Mouse (Mus musculus): ENCODE data around the gene Exoc8. TPM values are rescaled to one million over a fixed set of nuclear protein-coding genes. Genes with fewer than 3 reads are reported as not detected.

The Exoc8 gene
- total RNA-seq, 2 experiments from 2014 or later: 8.9 to 16.1 TPM

- no peak for ATAC-seq (ENCODE audit: poor library complexity, severe bottlenecking)
These were observed 12.8 kb upstream of the Exoc8 start for GRCm38 (mm10) chr8:124910349-124910748.

- ATAC-seq (ENCODE audit: poor library complexity, severe bottlenecking): no peak
These were observed 12.4 kb upstream of the Exoc8 start for GRCm38 (mm10) chr8:124909936-124910335.

- ATAC-seq (ENCODE audit: poor library complexity, severe bottlenecking): no peak
These were observed 8.0 kb upstream of the Exoc8 start for GRCm38 (mm10) chr8:124905482-124905881.

GRCm38 (mm10) chr8:124903198-124903597 is 5.7 kb upstream of the Exoc8 start:
- ATAC-seq (ENCODE audit: poor library complexity, severe bottlenecking): no peak

- no peak for ATAC-seq (ENCODE audit: poor library complexity, severe bottlenecking)
These were observed 873 bp upstream of the Exoc8 start for GRCm38 (mm10) chr8:124898251-124898905.

- ATAC-seq (ENCODE audit: poor library complexity, severe bottlenecking): peak; percentile 68
These were observed 696 bp downstream of the Exoc8 start for GRCm38 (mm10) chr8:124896632-124897385.

GRCm38 (mm10) chr8:124896010-124896631 is 1.4 kb downstream of the Exoc8 start:
- no peak for ATAC-seq (ENCODE audit: poor library complexity, severe bottlenecking)

- ATAC-seq (ENCODE audit: poor library complexity, severe bottlenecking): no peak
These were observed 4.9 kb downstream of the Exoc8 start for GRCm38 (mm10) chr8:124892596-124892995.

GRCm38 (mm10) chr8:124888385-124888784 is 9.1 kb downstream of the Exoc8 start:
- no peak for ATAC-seq (ENCODE audit: poor library complexity, severe bottlenecking)

- ATAC-seq (ENCODE audit: poor library complexity, severe bottlenecking): no peak
These were observed 18.5 kb downstream of the Exoc8 start for GRCm38 (mm10) chr8:124878946-124879526.

GRCm38 (mm10) chr8:124878141-124878540 is 19.4 kb downstream of the Exoc8 start:
- no peak for ATAC-seq (ENCODE audit: poor library complexity, severe bottlenecking)

- no peak for ATAC-seq (ENCODE audit: poor library complexity, severe bottlenecking)
These were observed 24.8 kb downstream of the Exoc8 start for GRCm38 (mm10) chr8:124872690-124873089.

GRCm38 (mm10) chr8:124872081-124872480 is 25.4 kb downstream of the Exoc8 start:
- no peak for ATAC-seq (ENCODE audit: poor library complexity, severe bottlenecking)

GRCm38 (mm10) chr8:124871474-124871873 is 26.0 kb downstream of the Exoc8 start:
- no peak for ATAC-seq (ENCODE audit: poor library complexity, severe bottlenecking)

GRCm38 (mm10) chr8:124869708-124870107 is 27.8 kb downstream of the Exoc8 start:
- ATAC-seq (ENCODE audit: poor library complexity, severe bottlenecking): no peak

GRCm38 (mm10) chr8:124867126-124867525 is 30.4 kb downstream of the Exoc8 start:
- ATAC-seq (ENCODE audit: poor library complexity, severe bottlenecking): no peak

- ATAC-seq (ENCODE audit: poor library complexity, severe bottlenecking): peak; percentile 28
These were observed 30.8 kb downstream of the Exoc8 start for GRCm38 (mm10) chr8:124866669-124867068.

GRCm38 (mm10) chr8:124863729-124864128 is 33.8 kb downstream of the Exoc8 start:
- no peak for ATAC-seq (ENCODE audit: poor library complexity, severe bottlenecking)

- ATAC-seq (ENCODE audit: poor library complexity, severe bottlenecking): peak; percentile 10
These were observed 34.3 kb downstream of the Exoc8 start for GRCm38 (mm10) chr8:124863163-124863677.

- peak; percentile 78 for ATAC-seq (ENCODE audit: poor library complexity, severe bottlenecking)
These were observed 35.0 kb downstream of the Exoc8 start, which contains the start of the genes Gnpat and 2810004N23Rik for GRCm38 (mm10) chr8:124862321-124863162. Gnpat (plus strand) TSS chr8:124863033. 2810004N23Rik (minus strand) TSS chr8:124863120.
